Mouse (Mus musculus) common myeloid progenitor, adult 5-6 weeks (primary cell): ENCODE data around the gene Olfr124. TPM values are rescaled to one million over a fixed set of nuclear protein-coding genes. Genes with fewer than 3 reads are reported as not detected.

ENCODE experiments used
- ATAC-seq: replicated peaks from 2 replicates; pipeline ENCODE4 v1.8.0; 2016; ENCODE audit warnings: low read depth, mild to moderate bottlenecking, moderate TSS enrichment, inconsistent platforms; ENCODE audit not compliant: poor library complexity, severe bottlenecking
- total RNA-seq: library from RNA; stranded (forward); fragments of 200-1000, 187-1606 nt; gene quantifications from 2 replicates; pipeline ENCODE4 v1.2.3, GENCODE M21; 2017

Gene Olfr124
- total RNA-seq: not detected in 2 replicates

- no peak for ATAC-seq
Measured at GRCm38 (mm10) chr17:37799588-37799987, at the start of gene Olfr124. TSS of gene Olfr124 (plus strand) at chr17:37799888.

GRCm38 (mm10) chr17:37768307-37768706, 31.4 kb upstream of the Olfr124 start, which contains the start of gene Olfr122:
TSS of gene Olfr122 (plus strand) at chr17:37768607.
- no peak for ATAC-seq

GRCm38 (mm10) chr17:37793229-37793628, 6.5 kb upstream of the Olfr124 start, which contains the start of gene Olfr123:
TSS of gene Olfr123 (plus strand) at chr17:37793529.
- ATAC-seq: no peak

GRCm38 (mm10) chr17:37832649-37833048, 33.0 kb downstream of the Olfr124 start, which contains the start of gene Olfr125:
TSS of gene Olfr125 (plus strand) at chr17:37832949.
- no peak for ATAC-seq

GRCm38 (mm10) chr17:37847183-37847582, 47.5 kb downstream of the Olfr124 start, which contains the start of gene Olfr126:
TSS of gene Olfr126 (plus strand) at chr17:37847483.
- no peak for ATAC-seq

Other genes starting within 250 kb of the Olfr124 start
- not detected in 2 replicates for gene Olfr112, start 230.4 kb upstream of the Olfr124 start, total RNA-seq
- gene Olfr113, start 222.2 kb upstream of the Olfr124 start, total RNA-seq: not detected in 2 replicates
- not detected in 2 replicates for gene Olfr114, start 207.1 kb upstream of the Olfr124 start, total RNA-seq
- not detected in 2 replicates for gene Olfr115, start 172.8 kb upstream of the Olfr124 start, total RNA-seq
- not detected in 2 replicates for gene Olfr116, start 172.7 kb upstream of the Olfr124 start, total RNA-seq
- gene Olfr117, start 136.1 kb upstream of the Olfr124 start, total RNA-seq: not detected in 2 replicates
- gene Olfr118, start 132.9 kb upstream of the Olfr124 start, total RNA-seq: not detected in 2 replicates
- not detected in 2 replicates for gene Olfr119, start 103.3 kb upstream of the Olfr124 start, total RNA-seq
- not detected in 2 replicates for gene Olfr120, start 78.1 kb upstream of the Olfr124 start, total RNA-seq
- gene Olfr121, start 51.0 kb upstream of the Olfr124 start, total RNA-seq: not detected in 2 replicates
- gene Olfr122, start 31.3 kb upstream of the Olfr124 start, total RNA-seq: not detected in 2 replicates
- gene Olfr123, start 6.4 kb upstream of the Olfr124 start, total RNA-seq: not detected in 2 replicates
- not detected in 2 replicates for gene Olfr125, start 33.1 kb downstream of the Olfr124 start, total RNA-seq
- gene Olfr126, start 47.6 kb downstream of the Olfr124 start, total RNA-seq: not detected in 2 replicates
- not detected in 2 replicates for gene Olfr127, start 100.5 kb downstream of the Olfr124 start, total RNA-seq
- not detected in 2 replicates for gene Olfr128, start 120.7 kb downstream of the Olfr124 start, total RNA-seq
- gene Olfr761, start 153.2 kb downstream of the Olfr124 start, total RNA-seq: not detected in 2 replicates